Mouse (Mus musculus): ENCODE results near the gene Slk.

- no peak for TF ChIP-seq CTCF (IDR thresholded peaks at IDR 0.05; ENCODE audit: extremely low read depth, insufficient read depth, low read length)
- no peak for TF ChIP-seq POLR2A (IDR thresholded peaks at IDR 0.05; ENCODE audit: extremely low read depth, insufficient read depth, low read length)
Measured at GRCm38 (mm10) chr19:47560544-47561161, 18.8 kb upstream of the Slk start.
